Mouse (Mus musculus): ENCODE results near the gene Pdia6. TPM values are rescaled to one million over a fixed set of nuclear protein-coding genes. Genes with fewer than 3 reads are reported as not detected.

Pdia6 gene
- polyA plus RNA-seq, 2 experiments: 109 to 200 TPM

DNA sequence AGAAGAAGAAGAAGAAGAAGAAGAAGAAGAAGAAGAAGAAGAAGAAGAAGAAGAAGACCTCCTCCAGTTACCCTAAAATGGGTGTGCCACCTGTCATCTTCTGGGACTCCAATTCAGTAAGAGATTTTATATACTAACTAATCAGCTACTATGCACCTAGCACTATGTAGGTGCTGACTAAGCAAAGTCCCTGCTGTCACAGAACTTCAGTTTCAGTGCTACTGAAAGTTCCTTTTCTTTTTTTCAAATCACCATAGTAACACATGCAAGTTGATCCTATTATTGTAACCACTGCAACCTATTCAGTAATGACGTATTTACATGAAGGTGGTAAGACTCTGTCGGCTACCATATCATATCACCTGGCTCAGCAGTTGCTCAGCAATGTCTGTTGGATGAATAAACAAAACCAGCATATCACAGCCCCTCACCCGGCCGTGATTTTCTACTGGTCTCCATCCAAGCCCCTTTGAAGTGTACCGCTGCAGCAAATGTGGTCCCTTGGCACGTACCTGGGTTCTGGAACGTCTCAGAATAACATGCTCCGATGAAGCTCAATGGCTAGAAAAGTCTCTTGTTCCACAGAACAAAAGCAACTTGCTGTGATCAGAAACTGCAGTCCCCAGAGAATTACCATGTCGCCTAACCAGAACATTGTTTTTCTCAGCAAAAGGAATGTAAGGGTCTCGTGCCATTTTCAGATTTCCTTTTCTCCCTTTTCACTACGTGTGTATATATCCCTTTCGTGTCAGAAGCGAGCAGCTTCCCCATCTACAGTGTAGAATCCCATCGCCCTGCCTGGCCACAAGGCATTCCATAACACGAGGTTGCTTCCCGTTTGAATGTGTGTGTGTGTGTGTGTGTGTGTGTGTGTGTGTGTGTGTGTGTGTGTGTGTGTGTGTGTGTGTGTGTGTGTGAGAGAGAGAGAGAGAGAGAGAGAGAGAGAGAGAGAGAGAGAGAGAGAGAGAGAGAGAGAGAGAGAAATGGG lies 44.8 kb downstream of the Pdia6 start:
- Histone ChIP-seq H3K27me3 (ENCODE audit: control insufficient read depth, insufficient read depth, low read length) (no peaks in the 10 kb centered on the region), H3K4me2 (ENCODE audit: low read depth) (no peak overlapping the region), H3K9ac (replicated peaks) (no peak overlapping the region), H3K27ac (no peak overlapping the region), H3K9me3 (ENCODE audit: control insufficient read depth, low read length) (no peaks in the 10 kb centered on the region), H3K36me3 (replicated peaks; ENCODE audit: control insufficient read depth, insufficient read depth, low read depth) (no peaks in the 10 kb centered on the region), H3K4me1 (replicated peaks; ENCODE audit: control insufficient read depth in 2 of 2, insufficient read depth in 2 of 2, low read length in 1 of 2) (0 out of 4 replicates have a peak, but pooled peaks cover 0 to 1% of the 10 kb centered on the region in 2 experiments), H3K4me3 (ENCODE audit: insufficient read depth in 1 of 2, low read depth in 2 of 2, low read length in 2 of 2) (no peak overlapping the region)
- no peak for ATAC-seq (ENCODE audit: insufficient read depth)
- DNase-seq (ENCODE audit: low read depth in 3 of 3, low spot score in 3 of 3): no peak
- 58% methylated on average over 16 of the region's 16 CpGs for WGBS (ENCODE audit: insufficient replicate concordance)
- TF ChIP-seq CTCF (IDR thresholded peaks at IDR 0.05; ENCODE audit: low read depth) (no peak), EP300 (IDR thresholded peaks at IDR 0.05; ENCODE audit: low read depth) (no peak)

DNA sequence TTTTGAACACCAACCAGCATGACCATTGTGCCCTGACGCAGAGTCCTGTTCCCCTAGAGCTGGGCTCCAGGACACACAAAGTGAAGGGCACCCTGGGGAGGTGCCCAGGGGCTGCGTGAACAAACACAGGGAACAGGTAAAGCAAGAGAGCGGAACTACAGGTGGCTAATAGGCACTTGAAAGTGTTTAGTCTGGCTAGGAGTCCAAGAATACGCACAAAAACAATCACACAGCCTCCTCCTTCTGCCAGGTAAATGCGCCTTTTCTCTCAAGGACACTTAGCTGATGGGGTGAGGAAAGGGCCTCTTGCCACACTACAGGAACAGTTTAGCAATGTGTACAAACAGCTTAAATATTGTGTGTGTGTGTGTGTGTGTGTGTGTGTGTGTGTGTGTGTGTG lies 49.8 kb downstream of the Pdia6 start:
- no peaks in the 10 kb centered on the region for H3K27me3 ChIP-seq (ENCODE audit: control insufficient read depth, insufficient read depth, low read length)
- 68% methylated on average over 5 of the region's 5 CpGs for WGBS (ENCODE audit: insufficient replicate concordance)
- no peak for TF ChIP-seq CTCF (IDR thresholded peaks at IDR 0.05; ENCODE audit: low read depth)
- TF ChIP-seq EP300 (IDR thresholded peaks at IDR 0.05; ENCODE audit: low read depth): no peak
- no peak overlapping the region for H3K27ac ChIP-seq
- ATAC-seq (ENCODE audit: insufficient read depth) (no peak), DNase-seq (ENCODE audit: low read depth in 3 of 3, low spot score in 3 of 3) (no peak)
- no peak overlapping the region for H3K9ac ChIP-seq (replicated peaks)
- H3K36me3 ChIP-seq (replicated peaks; ENCODE audit: control insufficient read depth, insufficient read depth, low read depth): no peaks in the 10 kb centered on the region
- no peaks in the 10 kb centered on the region for H3K9me3 ChIP-seq (ENCODE audit: control insufficient read depth, low read length)
- no peak overlapping the region for H3K4me2 ChIP-seq (ENCODE audit: low read depth)
- no peaks in the 10 kb centered on the region for H3K4me1 ChIP-seq (replicated peaks; ENCODE audit: control insufficient read depth in 2 of 2, insufficient read depth in 2 of 2, low read length in 1 of 2)
- no peak overlapping the region for H3K4me3 ChIP-seq (ENCODE audit: insufficient read depth in 1 of 2, low read depth in 2 of 2, low read length in 2 of 2)

DNA sequence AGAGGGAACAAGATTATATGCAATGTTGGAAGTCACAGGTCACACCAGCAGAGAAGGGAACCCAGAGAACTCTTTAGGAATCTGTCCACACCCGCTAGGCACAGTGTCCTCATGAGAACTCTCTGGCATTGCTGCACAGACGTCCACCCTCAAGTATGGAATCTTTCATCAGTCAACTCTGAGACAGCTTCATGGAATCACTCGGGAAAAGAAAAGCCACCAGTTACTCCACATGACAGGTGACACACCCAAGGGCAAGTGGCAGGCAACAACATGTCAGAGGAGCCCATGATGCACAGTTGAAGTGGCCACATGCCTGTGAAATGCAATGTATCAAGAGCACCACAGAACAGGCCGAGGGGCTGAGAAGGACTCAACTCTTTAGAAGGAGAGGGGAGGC lies 51.6 kb downstream of the Pdia6 start:
- no peak for TF ChIP-seq CTCF (IDR thresholded peaks at IDR 0.05; ENCODE audit: low read depth)
- TF ChIP-seq EP300 (IDR thresholded peaks at IDR 0.05; ENCODE audit: low read depth): no peak
- H3K27ac ChIP-seq: no peak overlapping the region
- ATAC-seq (ENCODE audit: insufficient read depth): no peak
- H3K36me3 ChIP-seq (replicated peaks; ENCODE audit: control insufficient read depth, insufficient read depth, low read depth): no peaks in the 10 kb centered on the region
- no peaks in the 10 kb centered on the region for H3K9me3 ChIP-seq (ENCODE audit: control insufficient read depth, low read length)
- H3K4me2 ChIP-seq (ENCODE audit: low read depth): no peak overlapping the region
- 41% methylated on average over 4 of the region's 4 CpGs for WGBS (ENCODE audit: insufficient replicate concordance)
- H3K4me1 ChIP-seq (replicated peaks; ENCODE audit: control insufficient read depth in 2 of 2, insufficient read depth in 2 of 2, low read length in 1 of 2): no peaks in the 10 kb centered on the region
- H3K9ac ChIP-seq (replicated peaks): no peak overlapping the region
- no peaks in the 10 kb centered on the region; the same call in 1 of the 2 replicates for H3K27me3 ChIP-seq (ENCODE audit: control insufficient read depth, insufficient read depth, low read length)
- no peak for DNase-seq (ENCODE audit: low read depth in 3 of 3, low spot score in 3 of 3)
- no peak overlapping the region for H3K4me3 ChIP-seq (ENCODE audit: insufficient read depth in 1 of 2, low read depth in 2 of 2, low read length in 2 of 2)

DNA sequence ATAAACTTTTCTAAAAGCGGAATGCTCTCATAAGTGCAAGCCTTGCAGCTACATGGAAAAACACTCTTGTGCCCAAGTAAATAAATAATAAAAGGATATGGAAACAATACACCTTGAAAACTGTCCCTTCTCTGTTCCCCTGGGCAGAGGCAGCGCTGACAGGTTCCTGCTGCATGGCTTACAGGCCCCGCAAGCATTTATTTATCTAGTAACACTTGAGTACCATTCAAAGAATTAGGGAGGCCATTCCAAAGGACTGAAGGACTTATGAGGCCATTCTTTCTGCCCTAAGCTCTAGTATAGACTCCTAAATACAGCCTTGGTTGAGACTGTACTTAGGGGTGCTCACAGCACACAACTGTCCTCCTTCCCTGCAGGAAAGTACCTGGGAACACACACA lies 52.1 kb downstream of the Pdia6 start:
- ATAC-seq (ENCODE audit: insufficient read depth): no peak

More for the DNA sequence above, 52.1 kb downstream of the Pdia6 start:
- DNase-seq (ENCODE audit: low read depth in 3 of 3, low spot score in 3 of 3): no peak
- H3K9ac ChIP-seq (replicated peaks): no peak overlapping the region
- H3K4me1 ChIP-seq (replicated peaks; ENCODE audit: control insufficient read depth in 2 of 2, insufficient read depth in 2 of 2, low read length in 1 of 2): no peaks in the 10 kb centered on the region
- H3K4me3 ChIP-seq (ENCODE audit: insufficient read depth in 1 of 2, low read depth in 2 of 2, low read length in 2 of 2): no peak overlapping the region
- no peaks in the 10 kb centered on the region for H3K9me3 ChIP-seq (ENCODE audit: control insufficient read depth, low read length)
- TF ChIP-seq CTCF (IDR thresholded peaks at IDR 0.05; ENCODE audit: low read depth): no peak
- no peak for TF ChIP-seq EP300 (IDR thresholded peaks at IDR 0.05; ENCODE audit: low read depth)
- 62% methylated on average over 3 of the region's 3 CpGs for WGBS (ENCODE audit: insufficient replicate concordance)
- H3K27ac ChIP-seq: no peak overlapping the region
- H3K27me3 ChIP-seq (ENCODE audit: control insufficient read depth, insufficient read depth, low read length): peaks cover 3% of the 10 kb centered on the region
- no peak overlapping the region for H3K4me2 ChIP-seq (ENCODE audit: low read depth)
- no peaks in the 10 kb centered on the region for H3K36me3 ChIP-seq (replicated peaks; ENCODE audit: control insufficient read depth, insufficient read depth, low read depth)
